Mouse (Mus musculus) layer of hippocampus, adult 9-10 months (tissue): ENCODE results near the gene Klhdc3.

Experiments used
- DNase-seq: peaks from one replicate; pipeline ENCODE4 v3.0.0; 2022; ENCODE audit warnings: low spot score

Klhdc3 gene

DNA sequence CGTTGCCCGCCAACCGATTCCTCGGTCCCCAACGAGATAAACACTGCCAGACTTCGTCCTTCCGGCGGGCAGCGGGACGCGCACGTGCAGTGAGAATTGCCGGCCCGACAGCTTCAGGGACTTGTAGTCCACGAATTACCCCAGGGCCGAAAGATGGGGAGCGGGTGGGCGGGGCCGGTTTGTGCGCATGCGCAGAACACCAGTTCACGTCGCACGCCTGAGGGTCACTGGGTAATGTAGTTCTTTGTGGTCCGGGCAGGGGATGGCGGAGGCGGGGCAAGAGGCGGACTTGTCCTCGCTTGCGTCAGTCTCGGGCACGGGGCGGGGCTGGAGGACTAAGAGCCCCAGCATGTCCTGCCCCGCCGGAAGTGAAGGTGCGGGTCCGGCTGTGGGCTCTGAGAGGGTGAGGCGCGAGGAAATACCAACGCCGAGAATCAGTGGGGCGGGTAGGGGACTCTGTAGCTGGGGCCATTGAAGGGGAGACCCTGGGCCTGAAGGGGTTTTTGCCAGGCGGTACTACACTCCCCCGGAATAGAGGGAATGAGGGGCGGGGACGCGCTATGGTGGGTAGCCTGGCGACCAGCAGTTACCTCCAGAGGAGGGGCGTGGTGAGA, at the start of gene Klhdc3:
Klhdc3 (minus strand) TSS at position 155 of the 614 bp plus-strand sequence.
- DNase-seq: peak; percentile 90

DNA sequence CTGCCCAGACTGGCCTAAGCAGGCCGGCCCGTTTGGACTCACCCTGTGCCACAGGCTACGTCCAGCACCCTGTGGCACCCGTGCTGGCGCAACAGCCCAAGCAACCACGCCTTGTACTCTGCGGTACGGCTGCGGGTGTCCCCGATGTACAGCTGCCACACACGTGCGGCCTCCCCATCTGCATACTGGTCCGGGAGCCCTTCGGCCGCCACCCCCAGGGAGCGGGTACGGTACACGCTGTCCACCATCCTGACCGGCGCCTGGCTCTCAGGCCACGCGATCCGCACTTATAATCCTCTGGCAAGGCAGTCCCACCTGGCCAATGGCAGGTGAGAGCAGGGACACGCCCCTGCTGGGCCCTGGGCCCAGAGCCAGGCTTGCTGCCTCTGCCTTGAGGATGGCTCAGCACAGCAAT, 48.2 kb upstream of the Klhdc3 start, which contains the start of gene Gnmt:
Gnmt (minus strand) TSS at position 265 of the 415 bp plus-strand sequence.
- no peak for DNase-seq

DNA sequence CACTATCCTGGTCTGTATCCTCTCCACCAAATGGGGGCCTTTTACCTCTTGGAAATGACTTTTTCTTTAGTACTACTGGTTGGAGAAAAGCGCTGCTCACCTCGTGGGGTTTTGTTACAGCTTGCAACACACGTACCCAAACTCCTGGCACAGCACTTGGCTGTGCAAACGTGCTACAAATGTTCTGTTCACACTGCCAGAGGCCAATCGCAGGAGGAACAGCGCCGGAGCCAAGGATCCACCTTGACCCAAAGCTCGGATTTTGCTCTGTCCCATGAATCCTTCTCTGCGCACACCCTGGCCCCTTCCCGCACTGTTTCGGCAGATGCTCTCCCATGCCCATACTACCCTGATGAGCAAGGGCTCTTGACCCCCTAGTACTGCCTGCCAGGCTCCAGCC, 47.8 kb upstream of the Klhdc3 start:
- no peak for DNase-seq

DNA sequence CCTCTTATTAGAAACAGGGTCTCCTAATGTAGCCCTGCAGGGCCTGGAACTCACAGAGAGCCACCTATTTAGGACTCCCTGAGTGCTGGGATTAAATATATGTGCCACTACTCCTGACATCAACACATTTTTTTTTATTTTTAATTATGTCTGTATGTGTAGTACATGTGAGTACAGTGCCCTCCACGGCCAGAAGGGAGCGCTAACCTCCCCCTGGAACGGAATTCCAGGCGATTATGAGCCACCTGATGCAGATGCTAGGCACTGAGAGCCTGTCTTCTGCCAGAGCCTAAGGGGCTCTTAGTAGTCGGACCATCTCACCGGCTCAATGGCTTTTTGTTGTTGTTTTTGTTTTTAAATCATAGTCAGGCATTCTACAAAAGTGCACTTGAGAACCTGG, 47.3 kb upstream of the Klhdc3 start:
- DNase-seq: no peak

DNA sequence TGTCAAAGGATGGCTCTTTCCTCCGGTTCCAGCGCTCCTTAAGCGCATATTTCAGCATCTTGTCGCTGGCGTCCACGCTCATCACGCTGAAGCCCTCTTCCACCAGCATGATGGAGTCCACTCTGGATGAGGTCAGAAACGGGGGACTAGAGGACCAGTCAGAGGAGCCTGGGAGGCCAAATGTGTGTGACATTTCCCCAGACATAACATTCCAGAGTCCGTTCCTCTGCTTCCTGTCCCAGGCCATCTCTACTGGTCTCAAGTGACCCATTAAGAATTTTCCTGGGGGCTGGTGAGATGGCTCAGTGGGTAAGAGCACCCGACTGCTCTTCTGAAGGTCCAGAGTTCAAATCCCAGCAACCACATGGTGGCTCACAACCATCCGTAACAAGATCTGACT, 46.6 kb upstream of the Klhdc3 start:
- DNase-seq: no peak

DNA sequence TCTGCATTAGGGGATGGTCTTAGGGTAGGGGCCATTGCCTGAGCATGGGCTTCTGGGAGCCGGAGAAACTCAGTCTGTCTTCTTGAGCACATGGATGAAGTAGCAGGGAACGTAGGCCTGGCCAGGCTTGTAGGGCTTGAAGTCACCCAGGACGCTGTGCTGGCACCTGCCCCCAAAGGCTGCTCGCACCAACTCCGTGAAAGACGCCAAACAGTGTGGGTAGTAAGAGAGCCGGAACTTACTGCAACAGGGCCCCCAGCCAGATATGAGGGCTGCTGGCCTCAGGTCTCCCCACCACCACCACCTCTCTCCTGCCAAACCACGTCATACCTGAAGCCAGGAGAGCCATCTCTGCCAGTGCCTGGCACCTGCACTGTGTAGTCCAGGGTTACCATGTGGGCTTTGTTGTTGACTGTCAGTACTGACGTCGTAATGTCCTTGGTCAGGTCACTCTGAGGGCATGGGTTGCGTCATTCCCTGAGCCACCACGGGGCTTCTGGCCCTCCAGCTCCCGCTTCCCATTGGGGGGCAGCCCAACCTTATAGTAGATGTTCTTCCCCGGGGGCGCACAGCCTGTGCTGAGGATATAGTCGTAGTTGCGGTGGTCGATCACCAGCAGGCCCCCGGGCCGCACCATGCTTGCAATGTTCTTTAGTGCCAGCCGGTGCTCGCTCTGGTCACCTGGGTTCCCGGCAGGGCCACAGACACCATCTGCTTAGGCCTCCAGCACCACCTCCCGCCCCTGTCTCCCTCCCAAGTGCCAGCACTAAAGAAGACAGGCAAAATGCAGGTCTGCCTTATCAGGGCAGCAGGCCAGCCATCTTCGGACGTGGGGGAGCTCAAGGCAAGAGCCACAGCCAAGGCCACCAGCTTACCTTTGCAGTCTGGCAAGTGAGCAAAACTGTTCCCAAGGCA, 45.3 kb upstream of the Klhdc3 start:
- DNase-seq: no peak

DNA sequence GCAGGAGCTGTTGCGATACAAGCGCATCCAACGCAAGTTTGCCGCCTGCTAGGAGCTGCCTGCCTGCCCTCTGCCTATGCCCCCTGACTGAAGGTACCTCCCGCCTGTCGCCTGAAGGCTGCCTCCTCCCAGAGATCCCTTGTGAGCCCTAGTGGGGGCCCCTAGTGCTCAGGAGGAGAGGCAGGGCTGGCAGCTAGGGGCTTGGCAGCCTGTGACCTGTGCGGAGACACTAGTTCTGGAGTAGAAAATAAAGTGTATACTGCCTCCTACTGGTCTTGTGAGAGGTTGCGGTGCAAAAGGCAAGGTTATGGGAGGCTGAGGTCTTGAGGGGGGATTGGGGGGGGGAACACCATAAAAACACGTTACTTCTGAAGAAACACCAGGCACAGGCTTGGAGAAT, 44.6 kb upstream of the Klhdc3 start:
- DNase-seq: no peak

DNA sequence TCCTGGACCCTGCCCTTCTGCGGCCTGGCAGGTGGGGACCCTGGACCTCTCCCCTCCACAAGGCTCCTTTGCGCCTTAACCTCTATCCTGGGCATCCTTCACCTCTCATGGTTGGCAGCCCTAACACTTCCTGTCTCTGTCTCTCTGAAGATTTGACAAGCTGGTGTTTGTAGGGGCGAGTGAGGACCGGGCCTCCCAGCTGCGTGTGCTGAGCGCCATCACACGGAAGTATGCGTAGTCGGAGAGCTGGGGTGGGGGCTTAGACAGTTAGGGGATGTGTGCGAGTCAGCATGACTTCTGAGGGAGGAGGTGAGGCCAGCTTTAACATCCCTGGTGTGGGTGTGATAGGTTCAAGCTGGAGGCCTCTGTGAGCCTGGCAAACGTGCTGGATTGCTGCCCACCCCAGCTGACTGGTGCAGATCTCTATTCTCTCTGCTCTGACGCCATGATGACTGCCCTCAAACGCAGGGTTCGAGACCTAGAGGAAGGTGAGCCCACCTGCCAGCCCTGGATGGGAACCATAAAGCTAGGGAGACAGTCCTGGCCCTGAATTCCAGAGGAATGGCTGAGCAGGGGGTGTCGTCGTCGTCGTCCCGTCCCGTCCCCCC, 43.9 kb upstream of the Klhdc3 start:
- no peak for DNase-seq

DNA sequence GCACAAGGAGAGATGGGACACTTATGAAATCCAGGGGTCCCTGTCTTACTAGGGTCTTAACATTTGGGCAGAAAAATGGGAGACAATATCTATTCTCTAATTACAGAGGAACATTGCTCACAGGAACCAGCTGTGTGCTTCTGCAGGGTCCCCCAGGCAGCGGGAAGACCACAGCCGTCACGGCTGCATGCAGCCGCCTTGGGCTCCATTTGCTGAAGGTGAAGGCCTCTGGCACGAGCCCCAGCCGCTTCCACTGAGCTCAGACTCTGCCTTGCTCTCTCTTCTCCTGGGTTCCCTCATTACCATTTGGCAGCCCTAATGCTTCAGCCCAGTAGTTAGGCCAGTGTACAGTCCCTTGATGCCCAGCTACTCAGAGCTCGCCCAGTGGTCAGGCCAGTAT, 40.4 kb upstream of the Klhdc3 start:
- DNase-seq: no peak

DNA sequence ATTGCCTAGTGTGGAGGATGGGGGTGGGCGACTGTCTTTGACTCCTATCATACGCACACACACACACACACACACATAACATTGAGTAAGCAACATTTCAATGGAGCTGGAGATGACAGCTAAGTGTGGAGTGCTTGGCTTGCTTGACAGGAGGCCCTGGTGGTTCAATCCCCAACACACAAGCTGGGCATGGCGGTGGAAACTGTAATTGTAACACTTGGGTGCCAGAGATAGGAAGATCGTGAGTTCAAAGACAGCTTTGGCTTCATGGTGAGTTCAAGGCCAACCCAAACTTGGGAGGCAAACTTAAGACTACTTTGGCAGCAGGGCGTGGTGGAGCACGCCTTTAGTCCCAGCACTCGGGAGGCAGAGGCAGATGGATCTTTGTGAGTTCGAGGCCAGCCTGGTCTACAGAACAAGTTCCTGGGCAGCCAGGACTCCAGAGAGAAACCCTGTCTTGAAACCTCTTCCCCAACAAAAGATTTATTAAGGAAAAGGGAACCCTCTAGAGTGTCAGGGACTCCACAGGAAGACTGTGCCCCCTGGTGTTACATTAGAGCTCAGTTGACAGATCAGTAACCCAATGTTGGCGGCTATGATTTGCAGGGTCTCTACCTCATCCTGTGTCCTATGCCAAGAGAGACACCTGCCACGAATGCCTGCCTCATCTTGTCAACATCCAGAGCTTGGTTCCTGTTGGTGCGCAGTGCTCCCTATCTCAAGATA, 34.2 kb upstream of the Klhdc3 start:
- DNase-seq: no peak

DNA sequence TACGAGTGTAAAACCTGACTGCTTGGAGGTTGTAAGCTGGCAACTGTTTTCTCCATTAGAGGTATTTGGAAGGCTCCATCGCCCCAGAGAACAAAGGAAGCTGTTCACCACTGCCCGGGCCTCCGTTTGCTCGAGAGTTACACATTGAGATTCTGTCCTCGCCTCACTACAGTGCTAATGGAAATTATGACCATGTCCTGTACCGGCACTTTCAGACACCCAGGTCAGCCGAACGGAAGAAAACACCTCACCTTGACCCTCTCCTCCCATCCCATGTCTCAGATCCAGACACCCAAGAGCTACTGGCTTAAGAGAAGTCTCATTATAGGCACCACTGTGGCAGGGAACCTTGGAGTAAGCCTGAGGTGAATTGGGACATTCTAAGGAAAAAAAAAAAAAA, 33.1 kb upstream of the Klhdc3 start:
- no peak for DNase-seq

DNA sequence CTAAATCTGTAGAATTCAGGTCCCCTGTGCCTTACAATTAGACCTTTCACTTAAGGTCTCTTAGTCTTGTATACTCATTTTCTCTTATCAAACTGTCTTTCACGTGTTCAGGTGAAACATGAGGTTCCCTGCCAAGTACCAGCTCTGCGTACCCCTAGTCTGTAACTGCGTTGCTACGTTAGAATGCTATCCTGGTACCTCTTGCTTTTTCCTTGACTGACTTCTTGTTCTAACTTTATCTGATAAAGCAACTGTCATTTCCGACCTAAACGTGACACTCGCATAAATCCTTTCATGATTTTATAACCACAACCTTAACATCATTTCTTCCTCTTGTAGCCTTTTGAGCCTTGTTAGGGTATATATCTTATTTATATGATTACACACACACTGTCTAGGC, 31.7 kb upstream of the Klhdc3 start:
- no peak for DNase-seq

DNA sequence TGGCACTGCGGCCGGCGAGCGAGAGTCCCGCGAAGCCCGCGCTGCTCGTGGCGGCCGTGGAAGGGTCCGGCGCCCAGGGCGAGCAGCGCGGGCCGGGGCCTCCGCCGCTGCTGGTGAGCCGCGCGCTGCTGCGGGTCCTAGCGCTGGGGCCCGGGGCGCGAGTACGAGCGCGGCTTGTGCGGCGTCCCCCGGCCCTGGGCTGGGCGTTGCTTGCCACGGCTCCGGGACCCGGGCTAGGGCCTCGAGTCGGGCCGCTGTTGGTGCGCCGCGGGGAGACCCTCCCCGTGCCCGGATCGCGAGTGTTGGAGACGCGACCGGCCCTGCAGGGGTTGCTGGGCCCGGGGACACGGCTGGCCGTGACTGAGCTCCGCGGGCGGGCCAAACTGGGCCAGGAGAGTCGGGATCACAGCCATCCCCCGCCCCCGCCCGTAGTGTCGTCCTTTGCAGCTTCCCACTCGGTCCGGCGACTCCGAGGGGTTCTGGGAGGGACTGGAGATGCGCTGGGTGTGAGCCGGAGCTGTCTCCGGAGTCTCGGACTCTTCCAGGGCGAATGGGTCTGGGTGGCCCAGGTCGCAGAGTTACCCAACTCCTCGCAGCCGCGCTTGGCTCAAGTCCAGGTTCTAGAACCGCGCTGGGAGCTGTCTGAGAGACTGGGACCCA, 31.0 kb upstream of the Klhdc3 start:
- no peak for DNase-seq

DNA sequence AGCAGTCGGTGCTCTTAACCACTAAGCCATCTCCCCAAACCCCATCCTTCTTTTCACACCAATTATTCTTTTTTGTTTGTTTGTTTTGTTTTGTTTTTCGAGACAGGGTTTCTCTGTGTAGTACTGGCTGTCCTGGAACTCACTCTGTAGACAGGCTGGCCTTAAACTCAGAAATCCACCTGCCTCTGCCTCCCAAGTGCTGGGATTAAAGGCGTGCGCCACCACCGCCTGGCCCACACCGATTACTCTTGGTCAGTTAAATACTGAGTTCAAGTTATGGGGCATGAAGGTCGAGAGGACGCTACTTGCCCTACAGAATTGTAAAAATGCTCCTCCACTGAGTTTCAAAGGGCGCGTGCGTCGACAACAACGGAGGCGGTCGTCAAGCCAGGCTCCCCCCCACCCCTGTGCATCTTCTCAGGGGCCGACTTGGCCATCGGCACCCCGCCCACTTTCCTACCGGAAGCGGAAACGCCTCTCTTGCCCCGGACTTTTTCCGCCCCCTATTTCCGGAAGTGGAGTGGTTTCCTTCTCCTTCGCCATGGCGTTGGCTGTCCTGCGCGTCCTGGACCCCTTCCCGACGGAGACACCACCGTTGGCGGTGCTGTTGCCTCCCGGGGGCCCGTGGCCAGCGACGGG, 30.4 kb upstream of the Klhdc3 start, which contains the start of gene Pex6:
Pex6 (plus strand) TSS at position 505 of the 639 bp plus-strand sequence.
- DNase-seq: peak; percentile 55

DNA sequence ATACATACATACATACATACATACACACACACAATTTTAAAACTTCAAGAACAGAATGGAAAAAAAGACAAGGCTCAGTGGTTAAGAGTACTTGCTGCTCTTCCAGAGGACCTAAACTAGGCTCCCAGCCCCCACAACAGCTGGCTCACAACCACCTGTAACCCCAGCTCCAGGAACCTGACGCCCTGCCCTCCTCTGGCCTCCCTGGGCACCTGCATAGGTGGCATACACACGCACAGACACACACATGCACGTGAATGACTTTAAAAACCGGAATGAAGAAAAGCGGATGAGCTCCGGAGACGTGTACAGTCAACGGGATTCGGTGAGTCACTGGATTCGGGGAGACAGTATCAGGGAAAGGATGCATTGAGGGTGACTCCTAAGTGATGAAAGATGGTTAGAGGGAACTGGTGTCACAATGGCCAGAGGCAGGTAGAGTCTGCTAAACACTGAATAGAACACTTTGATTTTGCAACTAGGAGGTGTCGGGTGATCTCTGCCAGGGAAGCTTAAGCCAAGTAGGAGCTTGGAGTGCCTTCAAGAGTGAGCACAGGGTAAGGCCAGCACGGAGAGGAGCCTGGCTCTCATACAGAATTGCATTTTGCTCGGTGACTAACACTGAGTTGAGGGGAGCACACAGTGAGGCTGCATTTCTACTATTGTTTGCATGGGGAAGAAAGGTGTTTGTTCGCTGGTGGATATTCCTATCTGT, 25.8 kb upstream of the Klhdc3 start:
- no peak for DNase-seq

DNA sequence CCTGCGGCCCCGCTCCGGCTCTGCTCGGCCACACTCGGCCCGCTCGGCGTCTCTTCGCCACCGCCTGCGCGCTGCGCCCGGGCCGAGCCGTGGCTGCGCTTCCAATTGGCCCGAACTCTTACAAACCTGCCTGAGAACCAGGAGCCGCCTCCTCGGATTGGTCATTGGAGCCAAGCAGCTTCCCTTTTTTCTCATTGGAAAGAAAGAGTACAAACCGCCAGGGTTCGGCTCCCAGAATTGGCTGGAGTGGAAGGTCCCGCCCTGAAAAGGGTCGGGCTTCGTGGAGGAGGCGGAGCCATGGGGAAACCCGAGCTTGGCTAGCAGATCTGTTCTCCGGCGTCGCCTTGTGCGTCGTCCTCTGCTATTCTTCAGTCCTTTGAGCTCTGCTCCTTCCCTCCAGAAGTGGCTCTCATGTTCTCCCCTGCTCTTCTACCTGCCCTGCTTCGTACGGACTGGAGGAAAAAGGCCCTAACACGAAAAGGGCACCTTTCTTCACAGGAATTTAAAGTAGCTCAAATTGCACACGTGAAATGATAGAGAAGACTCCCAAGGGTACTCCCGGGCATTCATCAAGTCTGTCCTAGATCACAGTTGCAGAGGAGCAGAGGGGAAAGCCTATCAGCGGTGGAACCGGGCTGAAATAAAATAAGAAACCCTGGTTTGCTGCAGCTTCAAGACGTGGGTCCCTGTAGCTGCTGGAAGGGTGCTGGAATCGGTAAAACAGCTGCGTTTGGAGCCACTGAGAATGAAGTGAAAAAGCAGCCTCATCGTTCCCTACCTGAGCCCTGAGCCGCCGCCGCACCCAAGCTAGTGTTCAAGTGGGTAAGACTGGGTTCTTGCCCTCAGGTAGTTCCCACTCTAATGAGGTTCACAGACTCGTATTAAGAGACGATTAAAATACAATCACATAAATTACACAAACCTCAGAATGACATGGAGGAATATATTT, 24.4 kb upstream of the Klhdc3 start, which contains the start of gene Ppp2r5d:
Ppp2r5d (minus strand) TSS at position 225 of the 949 bp plus-strand sequence.
- peak; percentile 97 for DNase-seq

DNA sequence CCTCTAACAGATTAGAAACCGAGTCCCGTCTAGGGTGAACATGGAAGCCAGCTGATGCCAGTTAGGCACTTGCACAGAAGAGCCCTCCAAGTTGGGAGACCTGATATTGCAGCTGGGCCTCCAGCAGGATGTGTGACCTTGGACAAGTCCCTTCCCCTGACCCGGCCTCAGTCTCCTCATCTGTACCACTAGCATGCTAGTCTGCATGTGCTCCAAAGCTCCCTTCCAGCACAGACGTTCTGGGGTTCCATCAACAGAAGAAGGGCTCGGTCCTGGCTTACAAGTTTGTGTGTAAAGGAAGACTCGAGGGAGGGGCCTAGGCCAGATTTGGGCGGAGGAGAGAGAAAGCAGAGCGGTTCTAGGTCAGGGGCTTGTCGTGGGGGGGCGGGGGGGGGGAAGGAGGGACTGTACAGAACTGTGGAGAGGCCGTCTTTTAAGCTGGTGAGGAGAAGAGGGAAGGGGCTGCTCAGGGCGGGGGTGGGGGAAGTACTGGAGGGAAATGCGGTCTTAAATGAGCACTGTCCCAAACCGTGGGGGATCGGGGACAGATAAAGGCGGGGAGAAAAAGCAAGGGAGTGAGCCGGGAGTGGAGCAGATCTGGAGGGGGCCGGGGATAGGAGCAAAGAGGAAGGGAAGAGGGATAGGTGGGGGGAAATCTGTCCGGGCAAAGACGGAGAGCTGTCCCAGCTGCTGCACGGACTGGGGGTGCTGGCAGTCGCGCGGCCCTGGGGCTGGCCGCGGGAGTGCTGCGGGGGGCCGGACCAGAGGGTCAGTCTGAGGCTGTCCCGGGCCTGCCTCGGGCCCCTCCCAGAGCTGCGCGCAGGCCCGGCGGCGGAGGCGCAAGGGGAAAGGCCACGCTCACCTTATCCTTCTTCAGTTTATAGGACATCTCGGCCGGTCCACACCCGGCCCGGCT, 23.5 kb upstream of the Klhdc3 start:
- DNase-seq: no peak

DNA sequence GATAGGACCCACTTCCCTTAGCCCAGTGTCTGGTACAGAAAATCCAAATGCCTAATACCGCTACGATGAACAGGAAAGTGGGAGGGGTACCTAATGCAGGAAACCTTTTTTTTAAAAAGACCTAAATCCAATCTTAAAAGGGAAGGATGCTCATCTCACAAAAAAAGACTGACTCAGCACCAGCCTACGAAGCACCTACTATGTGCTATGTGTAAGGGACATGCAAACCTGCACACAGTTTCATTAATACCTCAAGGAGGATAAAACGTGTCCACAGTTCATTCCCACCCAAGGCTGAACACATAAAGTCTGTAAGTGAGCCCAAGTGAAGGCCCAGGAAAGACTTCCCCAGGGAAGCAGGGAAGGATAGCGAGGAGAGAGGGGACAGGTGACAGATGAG, 21.8 kb upstream of the Klhdc3 start:
- no peak for DNase-seq
